Mouse (Mus musculus): ENCODE measurements at regions not wholly inside any gene's neighbourhood (a gene's known extent, or its start where the extent isn't known, plus 50 kb on each side); places are given as distances from the start of the nearest gene placed in this dataset.

DNA sequence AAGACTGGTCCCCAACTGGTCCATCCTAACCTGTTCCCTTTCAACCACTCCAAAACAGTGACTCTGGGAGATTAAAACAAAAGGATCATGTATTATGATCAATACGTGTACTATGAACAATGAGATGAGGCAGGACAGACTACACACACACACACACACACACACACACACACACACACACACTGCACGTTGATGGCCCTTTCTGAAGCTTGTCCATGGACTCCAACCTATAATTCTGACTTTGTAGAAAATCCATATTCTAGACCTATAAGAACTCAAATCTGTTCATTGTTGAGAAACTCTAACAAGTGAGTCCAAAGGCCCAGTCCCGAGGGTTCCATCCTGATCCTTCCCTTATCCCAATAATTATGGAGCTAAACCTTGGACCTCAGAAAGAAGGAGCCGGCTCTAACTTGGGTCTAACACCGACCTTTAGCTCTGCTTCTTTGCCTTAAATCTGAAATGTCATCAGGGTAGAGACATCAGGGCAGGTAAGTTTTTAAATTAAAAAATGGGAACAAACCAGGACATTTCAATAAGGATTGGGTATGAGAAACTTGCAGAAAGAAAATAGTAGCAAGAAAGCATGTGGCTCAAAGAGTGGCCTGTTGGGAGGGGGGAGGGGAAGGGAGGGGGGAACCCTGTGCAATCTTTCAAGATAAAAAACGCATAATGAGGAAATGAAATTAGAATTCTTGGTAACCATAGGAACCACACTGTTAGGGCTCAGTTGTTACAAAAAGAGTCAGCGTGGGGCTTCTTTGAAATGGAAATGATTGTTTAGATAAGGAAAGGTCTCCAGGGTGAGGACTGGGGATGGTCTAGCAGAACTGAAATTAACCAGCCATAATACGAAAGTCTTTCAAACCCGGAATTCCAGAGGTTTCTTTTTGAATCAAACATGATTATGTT, 187.9 kb downstream of the Dusp6 start:
- intact Hi-C loops (cut with DNase I) = no loop called here
- DNase-seq (ENCODE audit: low spot score in 2 of 2) = no peak

DNA sequence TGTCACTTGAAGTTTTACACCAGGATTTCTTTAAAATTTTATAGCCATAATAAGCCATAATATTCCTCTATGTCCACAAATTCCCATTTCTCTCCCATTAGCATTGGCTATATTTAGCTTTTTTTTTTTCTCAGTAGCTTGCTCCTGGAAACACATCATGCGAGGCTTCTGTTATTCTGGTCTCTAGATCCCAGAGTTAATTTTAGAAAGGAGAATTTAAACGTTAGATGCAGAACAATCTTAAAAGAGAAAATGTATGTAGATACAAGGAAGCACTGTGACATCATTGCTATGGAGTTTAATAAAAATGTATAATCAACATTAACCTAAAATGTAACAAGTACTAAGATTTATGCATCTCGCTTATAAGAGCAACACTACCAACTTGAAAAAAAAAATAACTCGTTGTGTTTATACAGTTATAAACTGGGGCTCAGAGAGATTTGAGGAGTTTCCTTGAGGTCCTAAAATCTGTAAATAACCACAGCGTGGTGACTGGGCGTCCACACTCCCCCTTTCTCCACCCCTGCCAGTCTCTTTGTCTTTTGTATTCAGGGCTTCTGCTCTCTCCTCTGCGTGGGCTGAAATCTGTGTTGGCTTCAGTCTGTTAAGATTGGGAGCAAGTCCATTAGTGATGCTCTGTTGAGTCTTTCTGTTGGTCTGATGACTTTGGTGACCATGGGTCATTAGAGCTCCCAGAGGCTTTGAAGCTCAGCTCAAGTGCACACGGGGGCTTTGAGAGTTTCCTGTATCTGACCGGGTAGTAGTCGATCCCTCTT, 188.8 kb downstream of the Dusp6 start:
- intact Hi-C loops (cut with DNase I) = no loop called here
- DNase-seq (ENCODE audit: low spot score in 2 of 2) = peak in 1 of 2 experiments; percentile 33

DNA sequence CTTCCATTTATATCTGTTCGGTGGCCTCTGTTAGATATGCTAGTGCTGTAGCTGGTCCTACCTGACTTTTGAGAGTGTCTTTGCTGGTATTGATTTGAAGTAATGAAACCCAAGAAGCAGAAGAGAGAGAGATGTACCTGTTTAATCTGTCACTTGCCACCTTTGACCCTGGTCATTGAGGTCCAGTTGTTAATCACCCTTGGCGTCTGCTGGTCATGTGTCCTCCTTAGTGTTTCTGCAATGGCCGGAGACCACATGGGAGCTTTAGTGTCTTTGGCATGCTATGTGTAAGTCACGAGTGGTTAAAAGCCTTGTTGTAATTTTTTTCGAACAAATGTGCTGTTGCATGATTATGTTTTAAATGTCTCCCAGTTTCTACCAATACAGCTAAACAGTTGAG, 193.1 kb downstream of the Dusp6 start:
- intact Hi-C loops (cut with DNase I) = no loop called here
- DNase-seq (ENCODE audit: low spot score in 2 of 2) = no peak

DNA sequence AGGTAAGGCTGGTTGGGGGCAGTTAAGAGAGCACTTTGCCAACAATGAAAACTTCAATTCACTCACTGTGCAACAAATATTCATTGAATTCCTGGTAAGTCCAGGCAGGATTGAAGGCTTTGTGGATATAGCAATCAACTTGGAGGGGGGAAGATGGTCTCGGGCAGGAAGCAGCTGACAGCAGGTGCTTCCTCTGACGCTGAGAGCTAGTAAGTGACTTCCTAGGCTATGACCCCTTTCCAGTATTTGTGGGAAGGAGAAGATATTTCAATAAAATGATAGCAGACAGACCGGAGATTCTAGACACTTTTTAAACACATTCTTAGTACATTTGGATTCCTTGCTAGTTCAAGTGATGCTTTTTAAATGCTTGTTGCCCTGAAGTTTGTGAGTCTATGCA, 195.0 kb downstream of the Dusp6 start:
- intact Hi-C loops (cut with DNase I) = no loop called here
- DNase-seq (ENCODE audit: low spot score in 2 of 2) = no peak

DNA sequence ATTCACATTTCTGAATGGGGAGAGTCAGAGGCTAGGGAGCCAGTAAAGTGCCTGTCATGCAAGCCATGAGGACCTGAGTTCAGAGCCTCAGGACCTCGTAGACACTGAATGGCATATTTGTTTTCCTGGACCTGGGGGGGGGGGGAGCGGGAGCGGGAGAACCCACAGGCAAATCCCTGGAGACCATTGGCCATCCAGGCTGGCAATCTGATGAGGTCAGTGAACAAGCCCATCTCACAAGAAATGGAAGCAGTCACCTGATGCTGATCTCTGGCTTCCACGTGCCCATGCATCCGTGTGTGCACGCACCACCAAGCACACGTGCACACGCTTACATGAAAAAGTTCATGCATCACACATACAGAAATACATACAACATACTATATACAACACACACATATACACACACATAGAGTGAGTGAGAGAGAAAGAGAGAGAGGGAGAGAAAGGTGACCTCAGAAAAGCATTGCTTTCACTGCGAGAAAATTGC, 196.2 kb downstream of the Dusp6 start:
- DNase-seq (ENCODE audit: low spot score in 2 of 2) = no peak
- intact Hi-C loops (cut with DNase I) = no loop called here

DNA sequence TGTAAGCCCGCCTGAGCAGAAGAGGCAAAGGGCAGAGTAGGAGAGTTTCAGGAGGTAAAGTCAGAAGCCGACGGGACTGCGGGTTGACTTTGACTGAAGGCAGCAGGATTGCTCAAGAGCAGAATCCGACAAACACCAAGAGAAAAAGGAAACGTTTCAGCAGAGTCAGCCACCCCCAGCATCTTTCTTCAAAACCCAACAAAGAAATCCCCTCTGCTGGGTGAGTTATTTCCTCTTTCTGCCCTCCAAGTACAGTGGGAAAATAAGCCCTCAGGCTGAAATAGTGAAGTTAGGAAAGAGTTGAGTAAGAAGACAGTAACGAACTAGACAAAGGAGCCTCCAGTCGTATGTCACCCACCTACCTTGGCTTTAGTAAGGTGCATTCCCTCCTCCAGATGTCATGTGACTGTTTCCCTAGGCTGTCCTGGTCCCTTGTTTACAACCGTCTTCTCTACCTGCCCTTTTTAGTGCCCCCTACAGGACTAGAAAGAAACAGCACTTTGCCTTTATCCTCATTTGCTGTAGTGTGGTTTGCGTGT, 196.9 kb downstream of the Dusp6 start:
- DNase-seq (ENCODE audit: low spot score in 2 of 2) = peak; percentile 37 to 47
- intact Hi-C loops (cut with DNase I) = loop anchor here (5.0 to 10.0 kb wide), 2 partner anchors 193 to 295 kb away; no protein-coding TSS in a partner anchor

DNA sequence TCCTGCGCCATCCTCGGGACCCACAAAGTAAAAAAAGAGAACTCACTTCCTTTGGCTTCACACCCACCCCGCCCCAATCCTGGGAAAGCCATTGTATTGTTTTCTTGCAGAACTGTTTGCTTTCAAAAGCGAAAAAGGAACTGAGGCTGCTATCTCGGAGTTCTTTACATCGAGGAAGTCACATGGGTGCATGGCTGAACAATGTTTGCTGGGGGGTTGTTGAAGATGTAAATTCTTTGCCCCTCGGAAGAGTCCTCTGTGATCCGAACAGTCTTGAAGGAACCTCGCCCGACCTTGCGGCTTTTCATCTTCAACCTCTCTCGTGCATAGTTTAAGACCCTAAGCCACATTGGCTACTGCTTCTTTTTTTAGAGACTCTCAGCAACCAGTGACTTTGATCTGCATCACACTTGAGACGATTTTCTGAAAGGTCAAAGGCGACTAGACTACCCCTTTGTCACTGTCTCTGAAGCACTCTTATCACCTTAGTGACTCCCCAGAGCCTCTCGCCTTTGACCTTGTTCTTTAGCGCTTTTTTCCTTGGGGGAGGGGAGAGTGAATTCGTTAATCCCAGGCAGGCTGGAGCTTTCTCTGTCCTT, 197.9 kb downstream of the Dusp6 start:
- DNase-seq (ENCODE audit: low spot score in 2 of 2) = no peak

DNA sequence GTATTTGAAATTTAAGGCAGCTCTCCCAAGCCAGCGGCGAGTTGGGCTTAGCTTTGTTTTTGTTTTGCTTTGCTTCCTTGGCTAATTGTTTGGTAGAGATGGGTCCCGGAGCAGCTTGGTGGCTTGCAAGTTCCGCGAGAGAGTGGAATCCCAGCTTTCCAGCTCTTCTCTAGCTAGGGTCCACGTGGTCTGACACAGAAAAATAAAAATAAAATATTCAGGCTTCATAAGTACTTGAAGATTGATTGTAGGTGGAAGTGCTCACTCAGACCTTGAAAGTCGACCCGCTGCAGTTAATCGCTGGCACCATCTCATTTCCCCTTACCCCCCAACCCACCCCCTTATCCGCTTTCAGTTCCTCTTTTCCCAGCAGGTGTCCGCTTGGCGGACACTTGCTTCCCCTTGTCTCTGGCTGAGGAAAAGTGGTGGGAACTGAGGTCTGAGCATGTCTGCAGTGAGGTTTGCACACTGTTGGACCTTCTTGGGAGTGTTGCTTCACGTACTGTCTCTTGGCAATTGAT, 198.5 kb downstream of the Dusp6 start:
- peak in 1 of 2 experiments; percentile 22 for DNase-seq (ENCODE audit: low spot score in 2 of 2)
- intact Hi-C loops (cut with DNase I) = loop anchor here (5.0 to 10.0 kb wide), 2 partner anchors 194 to 297 kb away; no protein-coding TSS in a partner anchor

More for the DNA sequence above, 197.9 kb downstream of the Dusp6 start:
- intact Hi-C loops (cut with DNase I) = loop anchor here (5.0 to 10.0 kb wide), 2 partner anchors 194 to 296 kb away; no protein-coding TSS in a partner anchor

DNA sequence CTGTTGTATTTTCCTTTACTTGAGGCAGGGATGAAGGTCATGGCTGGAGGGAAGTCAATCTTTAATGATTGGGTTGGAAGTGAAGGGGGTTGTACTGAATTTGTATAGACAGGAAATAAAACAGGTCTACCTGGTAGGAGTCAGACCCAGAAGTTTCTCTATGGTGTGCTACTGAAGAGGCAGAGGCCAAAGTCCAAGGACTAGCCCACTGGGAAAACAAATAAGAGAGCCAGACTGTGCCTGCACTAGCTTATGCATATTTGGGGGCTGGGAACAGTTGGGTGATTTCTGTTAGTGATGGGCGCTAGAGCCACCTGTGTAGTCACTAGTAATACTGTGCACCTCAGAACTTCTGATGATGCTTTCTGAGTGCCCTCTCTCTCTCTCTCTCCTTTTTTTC, 203.7 kb downstream of the Dusp6 start:
- no peak for DNase-seq (ENCODE audit: low spot score in 2 of 2)
- intact Hi-C loops (cut with DNase I) = loop anchor here (10.0 kb wide), 1 partner anchor 302 kb away; no protein-coding TSS in a partner anchor

DNA sequence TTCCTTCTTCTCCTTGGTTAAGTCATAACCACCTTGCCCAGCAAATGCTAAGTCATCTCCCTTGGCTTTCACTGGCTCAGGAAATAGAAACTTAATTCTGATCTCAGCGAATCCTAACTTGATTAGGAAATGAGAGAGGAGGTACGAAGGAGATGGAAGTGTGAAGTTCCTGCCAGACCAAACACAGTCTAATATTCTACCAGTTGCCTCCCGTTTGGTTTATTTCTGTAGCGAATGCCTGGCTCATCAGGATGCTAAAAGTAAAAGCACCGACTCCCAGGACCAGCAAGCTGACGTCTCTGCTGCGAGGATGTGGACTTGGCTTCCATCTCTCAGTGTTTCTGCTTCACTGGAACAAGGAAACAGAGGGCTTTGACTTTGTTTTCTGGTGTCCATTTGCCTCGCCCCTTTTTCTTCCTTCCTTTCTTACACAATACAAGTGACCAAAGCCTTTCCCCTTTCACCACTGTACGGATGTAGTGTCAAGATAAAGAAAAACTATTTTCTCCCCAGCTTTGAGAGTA, 204.3 kb downstream of the Dusp6 start:
- intact Hi-C loops (cut with DNase I) = loop anchor here (10.0 kb wide), 1 partner anchor 303 kb away; no protein-coding TSS in a partner anchor
- DNase-seq (ENCODE audit: low spot score in 2 of 2) = no peak

DNA sequence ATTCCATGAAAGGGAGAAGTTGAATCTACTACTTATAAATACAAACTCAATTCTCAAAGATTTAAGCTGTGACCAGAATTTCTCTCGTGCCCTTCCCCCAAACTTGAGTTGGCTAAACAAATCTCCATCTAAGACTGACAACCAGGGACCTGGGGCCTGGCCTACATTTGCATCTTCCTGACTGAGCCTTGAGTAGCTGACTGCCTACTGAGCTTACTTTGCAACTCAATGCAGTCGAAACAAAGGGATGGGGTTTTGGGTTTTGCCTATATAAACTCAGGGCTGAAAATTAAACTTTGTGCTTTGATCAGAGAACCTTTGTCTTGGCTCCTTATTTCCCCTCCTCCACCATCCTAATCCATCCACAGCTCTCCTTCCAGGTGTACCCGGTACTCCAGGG, 205.9 kb downstream of the Dusp6 start:
- intact Hi-C loops (cut with DNase I) = loop anchor here (10.0 kb wide), 1 partner anchor 304 kb away; no protein-coding TSS in a partner anchor
- DNase-seq (ENCODE audit: low spot score in 2 of 2) = no peak

DNA sequence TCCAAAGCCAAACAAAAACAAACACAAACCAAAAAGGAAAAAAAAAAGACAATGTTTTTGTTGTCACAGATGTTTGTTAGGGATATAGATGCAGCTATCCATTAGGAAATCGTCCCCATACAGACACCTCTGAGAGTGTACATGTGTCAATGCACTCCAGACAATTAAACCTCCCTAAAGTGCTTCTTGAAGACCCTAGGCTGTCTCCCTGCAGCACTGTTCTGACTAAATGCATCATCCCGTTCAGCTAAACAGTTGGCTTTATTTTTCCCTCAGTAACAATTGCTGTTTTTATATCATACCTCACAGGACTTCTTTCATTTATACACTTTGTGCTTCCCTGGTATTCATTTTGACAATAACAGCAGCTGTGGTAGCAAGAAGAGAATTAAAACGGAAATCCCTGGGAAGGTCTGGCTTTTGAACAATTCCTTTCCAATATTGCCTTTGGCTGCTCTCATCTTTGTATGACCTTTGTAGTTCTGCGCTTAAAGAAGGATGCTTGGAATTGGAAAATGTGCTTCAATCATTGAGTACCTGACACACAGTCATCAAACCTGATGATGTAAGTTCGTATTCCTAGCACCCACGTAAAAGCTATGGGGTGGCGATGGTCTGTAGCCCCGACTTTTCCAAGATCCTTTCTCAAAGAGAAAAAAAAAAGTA, 208.9 kb downstream of the Dusp6 start:
- intact Hi-C loops (cut with DNase I) = loop anchor here (10.0 kb wide), 1 partner anchor 147 kb away; no protein-coding TSS in a partner anchor
- DNase-seq (ENCODE audit: low spot score in 2 of 2) = no peak

DNA sequence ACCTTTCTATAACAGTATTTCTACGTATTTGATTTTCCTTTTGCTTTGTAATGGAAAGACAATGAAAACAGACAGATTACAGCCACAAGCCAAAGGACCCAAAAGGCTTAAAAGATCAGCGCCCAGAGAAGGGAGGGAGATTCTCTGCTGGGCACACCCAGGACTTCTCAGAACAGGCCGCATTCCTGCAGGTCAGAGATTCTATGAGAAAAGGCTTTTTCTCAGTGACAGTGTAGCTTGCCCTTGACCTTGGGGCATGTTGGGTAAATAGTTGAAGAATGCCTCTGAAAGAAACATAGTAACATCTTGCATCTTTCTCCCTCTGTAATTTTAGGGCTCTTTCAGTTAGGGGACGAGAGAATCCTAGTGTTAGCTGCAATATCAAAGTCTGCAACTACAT, 209.8 kb downstream of the Dusp6 start:
- DNase-seq (ENCODE audit: low spot score in 2 of 2) = no peak
- intact Hi-C loops (cut with DNase I) = loop anchor here (10.0 kb wide), 1 partner anchor 148 kb away; no protein-coding TSS in a partner anchor

DNA sequence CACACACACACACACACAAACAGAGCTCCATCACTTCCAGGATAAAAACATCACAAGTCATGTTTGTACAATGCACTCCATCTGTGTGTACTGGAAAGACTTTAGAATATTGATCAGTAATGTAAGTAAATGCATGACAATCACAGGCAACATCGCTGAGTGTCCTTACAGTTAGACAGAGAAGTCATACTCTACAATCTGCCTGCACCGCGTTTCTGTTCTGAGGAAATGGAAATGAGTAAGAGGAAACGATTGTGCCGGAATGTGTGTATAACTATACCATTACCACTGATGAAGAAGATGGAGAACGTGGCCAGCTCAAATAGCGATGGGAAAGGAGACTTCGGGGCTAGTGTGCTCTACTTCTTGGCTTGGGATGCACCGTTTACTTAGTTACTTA, 210.7 kb downstream of the Dusp6 start:
- DNase-seq (ENCODE audit: low spot score in 2 of 2) = no peak
- intact Hi-C loops (cut with DNase I) = loop anchor here (10.0 kb wide), 1 partner anchor 149 kb away; no protein-coding TSS in a partner anchor

DNA sequence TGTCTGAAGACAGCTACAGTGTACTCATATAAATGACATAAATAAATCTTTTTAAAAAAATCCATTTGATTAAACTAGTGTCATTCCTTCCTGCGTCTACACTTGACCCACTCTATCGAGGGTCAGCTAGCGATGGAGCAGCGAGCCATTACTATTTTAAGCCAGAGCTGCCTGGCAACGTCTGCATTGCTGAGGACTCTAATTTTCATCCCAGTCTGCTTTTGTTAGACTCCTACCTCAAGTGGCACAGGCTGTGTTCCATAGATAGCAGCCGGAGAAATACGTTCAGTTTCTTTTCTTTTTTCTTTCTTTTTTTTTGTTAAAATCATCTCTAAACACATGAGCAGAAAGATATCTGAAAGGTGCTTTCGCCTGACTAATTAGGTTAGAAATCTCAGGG, 211.5 kb downstream of the Dusp6 start:
- no peak for DNase-seq (ENCODE audit: low spot score in 2 of 2)
- intact Hi-C loops (cut with DNase I) = loop anchor here (10.0 kb wide), 1 partner anchor 150 kb away; no protein-coding TSS in a partner anchor

DNA sequence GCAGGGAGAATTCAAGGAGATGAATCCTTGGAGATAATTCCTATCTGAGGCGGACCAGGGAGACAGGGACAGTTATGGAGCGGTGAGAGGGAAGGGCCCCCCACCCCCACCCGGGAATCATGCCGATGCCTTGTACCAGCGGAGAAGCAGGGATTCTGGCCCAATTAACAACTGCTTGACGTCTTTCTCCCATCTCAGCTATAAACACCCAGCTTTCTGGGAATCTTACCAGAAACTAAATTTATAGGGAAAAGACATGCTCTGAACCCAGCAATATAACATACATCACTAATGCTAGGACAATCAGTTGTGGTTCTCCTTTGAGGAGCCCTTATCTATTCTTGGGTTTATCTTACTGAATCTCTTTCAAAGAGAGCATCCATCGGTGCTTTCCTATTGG, 213.2 kb downstream of the Dusp6 start:
- intact Hi-C loops (cut with DNase I) = loop anchor here (5.0 to 10.0 kb wide), 2 partner anchors 151 to 214 kb away; partner anchors contain the start of gene Dusp6
- DNase-seq (ENCODE audit: low spot score in 2 of 2) = no peak

DNA sequence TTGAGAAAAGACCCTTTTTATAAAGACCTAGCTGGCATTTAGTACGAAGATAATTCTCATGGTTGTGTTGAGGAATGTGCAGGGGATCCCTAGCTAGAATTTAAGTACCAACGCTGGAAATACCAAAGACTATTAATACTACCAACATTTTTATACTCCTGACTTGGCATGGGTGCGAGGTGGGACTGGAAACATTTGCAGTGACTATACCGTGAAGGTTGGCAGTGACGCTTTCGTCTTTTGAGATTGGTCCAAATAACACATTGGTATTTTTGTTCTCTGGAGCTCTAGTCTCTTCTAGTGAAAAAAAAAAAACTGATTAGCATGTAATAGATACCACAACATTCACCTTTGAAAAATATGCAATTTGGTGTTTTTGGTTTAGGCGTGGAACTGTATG, 213.7 kb downstream of the Dusp6 start:
- peak; percentile 55 to 65 for DNase-seq (ENCODE audit: low spot score in 2 of 2)
- intact Hi-C loops (cut with DNase I) = loop anchor here (5.0 to 10.0 kb wide), 2 partner anchors 152 to 214 kb away; partner anchors contain the start of gene Dusp6

DNA sequence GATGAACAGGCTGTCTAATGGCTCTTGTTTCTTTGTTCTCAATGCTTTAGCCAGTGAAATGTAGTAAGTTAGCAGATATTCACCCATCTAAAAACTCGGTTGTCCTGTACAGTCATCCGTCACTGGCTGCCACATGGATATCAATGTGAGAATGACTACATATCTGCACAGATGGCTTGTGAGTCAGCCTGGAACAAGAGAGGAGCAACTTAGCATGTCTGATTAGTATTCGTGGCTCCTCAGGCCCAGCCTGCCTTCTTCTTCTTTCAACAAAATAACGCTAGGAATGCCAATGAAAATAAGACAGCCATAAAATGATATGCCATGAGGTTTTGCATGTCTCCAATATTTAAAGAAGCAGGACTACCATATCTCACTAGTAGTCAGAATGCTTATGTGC, 217.5 kb downstream of the Dusp6 start:
- peak; percentile 57 to 66 for DNase-seq (ENCODE audit: low spot score in 2 of 2)
- intact Hi-C loops (cut with DNase I) = no loop called here
